In genomic region chr5:17112026-17112425, GRCm38 (mm10) we compare ENCODE assay signal across 10 mouse cellular contexts.
A peak's percentile ranks its signal among the peaks of the same experiment; 100 is the strongest.
DNase-seq lines count a peak whose midpoint lies in the region; ATAC-seq and TF ChIP-seq lines count a peak whose summit lies in the region.
"Had no signal": no experiment of that assay in that cellular context is flagged by ENCODE, and none has a peak within 500 bp of the region (broad histone marks: within the 10 kb centered on the region; RNA-seq: fewer than 3 reads in every experiment).

No protein-coding gene starts in this region.

- peak; percentile 3 to 47 for DNase-seq in kidney, adult 8-10 months
- DNase-seq in kidney, adult 11 months = no peak
- DNase-seq in 3T3-L1 (ENCODE audit: low read depth, low spot score) = peak; percentile 74
- DNase-seq in A20 (ENCODE audit: low read depth, low spot score) = peak; percentile 2
- no peak for DNase-seq in cerebellum, adult 18-20 months
- DNase-seq in urinary bladder, postnatal 14 days (ENCODE audit: low spot score) = no peak
- DNase-seq in cerebellum, adult 11-12 months = no peak

- no peak overlapping the region for H3K4me3 ChIP-seq in intestine, postnatal 0 days (ENCODE audit: low read depth, low read length)
- H3K4me3 ChIP-seq: hindbrain, embryonic 15.5 days had no signal

- 43% methylated on average over 2 of the region's 2 CpGs for WGBS in intestine, postnatal 0 days

- no peaks in the 10 kb centered on the region for H3K36me3 ChIP-seq in intestine, postnatal 0 days (ENCODE audit: control insufficient read depth, insufficient read depth)
- H3K36me3 ChIP-seq: hindbrain, embryonic 15.5 days had no signal

- H3K4me2 ChIP-seq in intestine, postnatal 0 days (replicated peaks; ENCODE audit: low read depth) = no peak overlapping the region
- H3K4me2 ChIP-seq: hindbrain, embryonic 15.5 days; midbrain, embryonic 11.5 days had no signal

- ATAC-seq in intestine, postnatal 0 days = no peak

- no peaks in the 10 kb centered on the region for H3K27me3 ChIP-seq in intestine, postnatal 0 days (replicated peaks; ENCODE audit: control insufficient read depth, insufficient read depth, low read length)
- H3K27me3 ChIP-seq: hindbrain, embryonic 15.5 days had no signal

- no peaks in the 10 kb centered on the region for H3K9me3 ChIP-seq in intestine, postnatal 0 days (ENCODE audit: control insufficient read depth)
- H3K9me3 ChIP-seq: hindbrain, embryonic 15.5 days had no signal

- H3K9ac ChIP-seq in intestine, postnatal 0 days (ENCODE audit: low read depth, low read length) = no peak overlapping the region
- H3K9ac ChIP-seq: hindbrain, embryonic 15.5 days had no signal

- H3K27ac ChIP-seq in intestine, postnatal 0 days (ENCODE audit: low read depth, low read length) = no peak overlapping the region
- H3K27ac ChIP-seq: hindbrain, embryonic 15.5 days had no signal

- H3K4me1 ChIP-seq in intestine, postnatal 0 days (replicated peaks; ENCODE audit: control insufficient read depth, insufficient read depth, low read length) = no peaks in the 10 kb centered on the region
- H3K4me1 ChIP-seq: hindbrain, embryonic 15.5 days had no signal

- TF ChIP-seq CTCF in intestine, postnatal 0 days (IDR thresholded peaks at IDR 0.05; ENCODE audit: low read depth) = peak; percentile 73

Comparison
In these comparisons a context has a peak if more than half of its experiments do, and no peak if none do; other contexts are left out.
1. DNase-seq: peak in kidney, adult 8-10 months (2 of 2), 3T3-L1 (single experiment) and A20 (single experiment); none in kidney, adult 11 months (single experiment), cerebellum, adult 18-20 months (0 of 2), urinary bladder, postnatal 14 days (single experiment) and cerebellum, adult 11-12 months (single experiment).